Mouse (Mus musculus) heart, postnatal 14 days (tissue): Measurements from ENCODE around the gene Nol9. TPM values are rescaled to one million over a fixed set of nuclear protein-coding genes. Genes with fewer than 3 reads are reported as not detected.

Experiments used
- DNase-seq, 2 experiments: peaks; one replicate each; pipeline ENCODE4 v3.0.0; 2021 to 2022
- intact Hi-C: fragments of 180-260 bp; cut with DNase I; formaldehyde crosslinking; loops from one replicate; pipeline ENCODE4 v1.15.1; 2025
- total RNA-seq, 2 experiments: library from RNA; stranded (reverse); gene quantifications; 2 replicates each; pipeline ENCODE4 v1.2.3; 2021

Gene Nol9
- total RNA-seq, 2 experiments from 2014 or later: 10.5 to 10.9 TPM

GRCm38 (mm10) chr4:152083611-152084220 is 44.6 kb downstream of the Nol9 start:
- intact Hi-C loops: no loop called here
- DNase-seq: no peak

- DNase-seq: no peak
- intact Hi-C loops: loop anchor here (5.0 kb wide), 1 partner anchor 42 kb away; no protein-coding TSS in a partner anchor
These were observed 45.5 kb downstream of the Nol9 start for GRCm38 (mm10) chr4:152084616-152085015.

GRCm38 (mm10) chr4:152086505-152087210 is 47.5 kb downstream of the Nol9 start:
- intact Hi-C loops: loop anchor here (5.0 kb wide), 1 partner anchor 44 kb away; no protein-coding TSS in a partner anchor
- DNase-seq: peak; percentile 65 to 75

- no peak for DNase-seq
- intact Hi-C loops: loop anchor here (5.0 kb wide), 1 partner anchor 45 kb away; no protein-coding TSS in a partner anchor
These were observed 48.3 kb downstream of the Nol9 start for GRCm38 (mm10) chr4:152087211-152088081.

- DNase-seq: no peak
- intact Hi-C loops: loop anchor here (5.0 kb wide), 1 partner anchor 46 kb away; no protein-coding TSS in a partner anchor
These were observed 49.0 kb downstream of the Nol9 start for GRCm38 (mm10) chr4:152088133-152088532.

- intact Hi-C loops: loop anchor here (5.0 kb wide), 1 partner anchor 46 kb away; no protein-coding TSS in a partner anchor
- no peak for DNase-seq
These were observed 49.5 kb downstream of the Nol9 start for GRCm38 (mm10) chr4:152088556-152089120.

GRCm38 (mm10) chr4:152090191-152090590 is 51.1 kb downstream of the Nol9 start:
- intact Hi-C loops: no loop called here
- DNase-seq: no peak

GRCm38 (mm10) chr4:152092751-152093293 is 53.7 kb downstream of the Nol9 start:
- DNase-seq: no peak
- intact Hi-C loops: no loop called here

- intact Hi-C loops: no loop called here
- DNase-seq: no peak
These were observed 55.1 kb downstream of the Nol9 start for GRCm38 (mm10) chr4:152094233-152094632.

GRCm38 (mm10) chr4:152095937-152096910 is 57.1 kb downstream of the Nol9 start:
- DNase-seq: peak; percentile 88 to 90
- intact Hi-C loops: loop anchor here (5.0 kb wide), 1 partner anchor 114 kb away; no protein-coding TSS in a partner anchor

GRCm38 (mm10) chr4:152096927-152097326 is 57.8 kb downstream of the Nol9 start:
- intact Hi-C loops: loop anchor here (1.0 to 5.0 kb wide), 2 partner anchors 58 to 115 kb away; partner anchors contain the start of gene Nol9

GRCm38 (mm10) chr4:152097911-152098799 is 59.0 kb downstream of the Nol9 start:
- no peak for DNase-seq
- intact Hi-C loops: loop anchor here (1.0 to 5.0 kb wide), 2 partner anchors 59 to 116 kb away; partner anchors contain the start of gene Nol9

More at GRCm38 (mm10) chr4:152096927-152097326, 57.8 kb downstream of the Nol9 start:
- no peak for DNase-seq

- no peak for DNase-seq
- intact Hi-C loops: no loop called here
These were observed 61.4 kb downstream of the Nol9 start for GRCm38 (mm10) chr4:152100541-152100940.

GRCm38 (mm10) chr4:152101081-152101653 is 62.0 kb downstream of the Nol9 start:
- no peak for DNase-seq
- intact Hi-C loops: no loop called here

GRCm38 (mm10) chr4:152101921-152102320 is 62.8 kb downstream of the Nol9 start:
- intact Hi-C loops: no loop called here
- no peak for DNase-seq

- DNase-seq: peak; percentile 76 to 85
- intact Hi-C loops: no loop called here
These were observed 63.9 kb downstream of the Nol9 start for GRCm38 (mm10) chr4:152103025-152103424.

GRCm38 (mm10) chr4:152106746-152107145 is 67.6 kb downstream of the Nol9 start:
- intact Hi-C loops: no loop called here
- DNase-seq: no peak
